Mouse (Mus musculus): Measurements from ENCODE around the gene Gabbr1. TPM values are rescaled to one million over a fixed set of nuclear protein-coding genes. Genes with fewer than 3 reads are reported as not detected.
"Not testable (repeated sequence)": the region's sequence is repeated elsewhere in the genome, so short reads cannot be mapped to it uniquely, and the experiment has no call there.

Gene Gabbr1
- polyA plus RNA-seq (2017; shearing (Covaris generic)): 1 to 10 TPM; 5.0 to 6.2 TPM

GRCm38 (mm10) chr17:37045611-37046311 is at the start of gene Gabbr1:
TSS of gene Gabbr1 (plus strand) at chr17:37045966.
- peak; percentile 68 for ATAC-seq

- no peak for ATAC-seq
Observed at GRCm38 (mm10) chr17:36997033-36997735, 48.6 kb upstream of the Gabbr1 start.

DNA sequence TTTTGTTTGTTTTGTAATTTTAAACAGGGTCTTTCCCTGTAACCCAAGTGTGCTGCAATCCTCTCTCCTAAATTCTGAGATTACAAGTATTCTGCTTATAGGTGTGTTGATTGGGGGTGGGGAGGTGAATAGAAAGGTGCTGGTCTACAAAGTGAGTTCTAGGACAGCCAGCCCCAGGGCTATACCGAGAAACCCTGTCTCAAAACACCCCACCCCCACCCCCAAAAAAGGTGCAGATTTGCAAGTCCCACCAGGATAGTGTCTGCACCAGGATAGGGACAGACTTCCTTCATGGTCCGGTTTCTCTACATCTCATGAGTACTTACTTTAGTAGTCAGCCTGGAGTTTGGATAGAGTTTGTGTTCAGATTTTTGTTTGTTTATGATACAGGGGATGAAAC is 47.3 kb upstream of the Gabbr1 start:
- no peak for ATAC-seq

GRCm38 (mm10) chr17:37000863-37001262 is 44.9 kb upstream of the Gabbr1 start, which contains the start of gene Zfp57:
TSS of gene Zfp57 (plus strand) at chr17:37001163.
- ATAC-seq: no peak

GRCm38 (mm10) chr17:37002364-37003330 is 43.1 kb upstream of the Gabbr1 start:
- no peak for ATAC-seq

GRCm38 (mm10) chr17:37003366-37003765 is 42.4 kb upstream of the Gabbr1 start:
- no peak for ATAC-seq

DNA sequence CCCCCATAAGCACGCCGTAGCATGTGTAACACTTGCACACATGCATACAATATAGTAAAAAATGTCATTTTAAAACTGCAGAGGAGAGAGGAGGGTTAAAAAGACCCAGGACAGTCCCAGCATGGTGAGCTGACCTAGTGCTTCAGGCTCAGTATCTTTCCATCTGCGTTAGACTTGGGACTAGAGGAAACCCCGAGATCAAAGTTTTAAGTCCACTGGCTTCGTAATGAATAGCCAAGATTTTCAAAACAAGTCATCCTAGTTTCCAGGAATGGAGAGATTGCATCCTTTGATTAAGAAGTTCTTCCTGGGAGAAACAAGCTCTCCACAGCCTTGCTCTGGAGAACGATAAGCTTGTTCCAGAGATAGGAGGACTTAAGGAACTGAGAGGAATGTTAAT is 37.6 kb upstream of the Gabbr1 start:
- no peak for ATAC-seq

DNA sequence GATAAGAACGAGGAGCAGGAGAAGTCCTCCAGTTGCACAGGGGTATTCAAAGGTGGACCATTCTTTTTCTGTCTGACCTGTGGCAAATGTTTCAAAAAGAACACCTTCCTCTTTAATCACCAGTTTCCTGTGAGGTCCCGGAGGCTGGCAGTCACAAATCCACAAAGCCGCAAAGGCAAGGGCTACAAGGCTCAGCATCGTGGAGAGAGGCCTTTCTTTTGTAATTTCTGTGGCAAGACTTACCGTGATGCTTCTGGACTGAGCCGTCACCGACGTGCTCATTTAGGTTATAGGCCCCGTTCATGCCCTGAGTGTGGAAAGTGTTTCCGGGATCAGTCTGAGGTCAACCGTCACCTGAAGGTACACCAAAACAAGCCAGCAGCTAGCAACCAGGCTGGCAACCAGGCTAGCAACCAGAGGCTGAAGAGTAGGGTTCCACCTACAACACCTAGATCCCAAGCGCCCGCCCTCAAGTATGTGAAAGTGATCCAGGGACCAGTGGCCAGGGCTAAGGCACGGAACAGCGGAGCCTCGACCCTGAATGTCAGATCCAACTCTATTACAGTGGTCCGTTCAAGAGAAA is 36.2 kb upstream of the Gabbr1 start:
- ATAC-seq: peak; percentile 36

- ATAC-seq: no peak
Observed at GRCm38 (mm10) chr17:37011719-37012118, 34.0 kb upstream of the Gabbr1 start.

- no peak for ATAC-seq
Observed at GRCm38 (mm10) chr17:37012141-37012540, 33.6 kb upstream of the Gabbr1 start.

GRCm38 (mm10) chr17:37016333-37016732 is 29.4 kb upstream of the Gabbr1 start:
- no peak for ATAC-seq

DNA sequence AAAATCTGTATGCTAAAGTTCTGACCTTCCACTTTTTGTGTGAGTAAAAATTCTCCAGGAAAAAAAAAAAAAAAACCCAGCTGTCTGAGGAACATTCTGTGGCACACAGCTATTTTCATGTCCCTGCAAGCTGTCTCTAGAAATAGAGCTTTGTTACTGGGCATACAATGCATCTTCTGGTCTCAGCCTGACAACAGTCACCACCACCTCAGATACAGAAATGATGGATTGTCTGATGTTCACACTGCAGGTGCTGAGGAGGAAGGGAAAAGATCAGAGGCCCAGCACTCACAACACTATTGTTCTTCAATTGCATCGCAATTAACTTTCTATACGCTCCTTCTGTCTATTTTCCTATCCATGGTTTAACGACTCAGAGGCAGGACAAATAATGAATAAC is 27.4 kb upstream of the Gabbr1 start:
- ATAC-seq: no peak

- not testable (repeated sequence) for ATAC-seq
Observed at GRCm38 (mm10) chr17:37019242-37019641, 26.5 kb upstream of the Gabbr1 start.

DNA sequence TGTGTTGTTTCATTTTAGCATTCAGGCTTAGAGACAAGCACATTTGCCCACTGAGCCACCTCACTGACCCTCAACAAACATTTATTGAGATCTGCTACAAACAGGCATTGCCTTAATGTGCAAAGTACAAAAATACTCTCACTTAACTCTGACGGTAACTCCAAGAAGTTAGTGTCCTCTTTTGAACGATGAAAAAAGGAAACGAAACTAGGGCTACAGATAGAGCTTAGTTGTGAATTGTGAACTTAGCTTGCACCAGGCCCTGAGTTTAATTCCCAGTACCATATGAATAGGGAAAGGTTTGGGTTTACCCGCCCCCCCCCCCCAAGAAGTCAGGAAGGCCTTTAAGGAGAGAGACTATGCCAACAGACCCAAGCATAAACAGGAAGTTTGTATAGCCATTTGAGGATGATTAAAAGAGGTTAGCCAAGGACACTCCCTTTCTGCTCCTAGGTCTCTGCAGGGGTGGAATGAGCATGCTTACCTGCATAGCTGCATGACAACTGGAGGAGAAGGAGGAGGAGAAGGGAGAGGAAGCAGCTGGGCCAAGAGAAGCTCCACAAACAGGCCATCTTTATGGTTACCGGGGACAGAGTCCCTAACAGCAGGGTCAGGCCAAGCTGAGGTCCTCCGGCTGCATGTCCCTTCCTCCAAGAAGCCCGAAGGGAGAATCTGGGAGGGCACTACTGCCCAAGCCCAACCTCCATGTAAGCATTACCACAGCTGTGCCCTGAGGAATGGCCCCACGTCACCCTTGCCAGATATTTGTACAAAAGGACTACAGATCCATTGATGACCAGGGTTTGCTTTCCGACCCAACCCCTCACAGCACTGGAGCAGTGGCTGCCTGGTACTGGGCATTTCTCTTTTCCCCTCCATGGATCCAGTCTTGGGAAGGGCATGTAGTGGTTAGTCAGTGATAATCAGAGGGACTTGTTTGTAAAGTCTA is 22.9 kb upstream of the Gabbr1 start, which contains the start of gene Mog:
Gene Mog, minus strand, starts transcription at position 771 of the 949 bp plus-strand sequence.
- no peak for ATAC-seq

DNA sequence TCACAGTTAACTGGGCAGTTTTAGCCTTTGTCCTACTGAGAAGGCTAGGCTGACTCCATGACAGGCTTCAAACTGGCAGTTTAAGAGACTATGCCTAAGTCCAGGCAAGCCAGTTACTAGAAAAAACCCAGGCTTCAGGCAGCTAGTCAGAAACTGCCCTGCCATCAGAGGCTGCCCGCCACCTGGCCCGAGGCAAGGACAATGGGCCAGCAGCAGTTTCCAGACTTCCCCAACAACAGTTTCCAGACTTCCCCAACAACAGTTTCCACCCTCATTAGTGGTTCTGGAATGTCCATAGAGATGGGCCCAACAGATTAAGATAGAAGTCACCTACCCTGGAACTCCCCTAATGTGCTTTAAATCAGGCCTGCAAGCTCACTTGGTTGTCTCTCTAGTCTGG is 19.3 kb upstream of the Gabbr1 start:
- no peak for ATAC-seq

DNA sequence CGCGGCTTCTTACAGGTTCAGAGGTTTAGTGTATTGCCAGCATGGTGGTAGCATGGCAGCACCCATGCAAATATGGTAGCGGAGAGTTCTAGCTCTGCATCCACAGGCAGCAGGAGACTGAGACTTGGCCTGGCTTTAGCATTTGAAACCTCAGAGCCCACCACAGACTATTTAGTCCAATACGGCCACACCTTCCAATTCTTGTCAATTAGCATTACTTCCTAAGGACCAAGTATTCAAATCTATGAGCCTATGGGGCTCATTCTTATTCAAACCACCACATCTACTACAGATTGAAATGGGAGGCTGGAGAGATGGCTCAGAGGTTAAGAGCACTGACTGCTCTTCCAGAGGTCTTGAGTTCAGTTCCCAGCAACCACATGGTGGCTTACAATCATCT is 18.3 kb upstream of the Gabbr1 start:
- no peak for ATAC-seq

DNA sequence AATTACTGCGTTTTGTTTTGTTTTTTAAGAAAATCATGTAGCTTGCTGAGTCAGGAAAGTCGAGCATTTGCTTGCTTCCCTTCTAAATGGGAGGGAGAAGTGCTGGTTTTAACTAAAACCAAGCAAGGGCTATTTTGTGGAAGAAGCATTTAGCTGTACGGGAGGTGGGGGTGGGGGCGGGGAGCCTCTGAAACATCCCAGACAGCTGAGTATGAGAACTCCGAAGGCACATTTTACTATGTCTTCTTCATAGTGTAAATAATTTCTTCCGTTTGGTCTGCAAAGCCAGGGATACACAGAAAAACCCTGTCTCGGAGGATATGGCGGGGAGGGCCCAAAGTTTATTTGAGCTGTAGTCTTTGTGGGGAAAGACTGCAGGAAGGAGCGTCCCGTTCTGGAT is 17.6 kb upstream of the Gabbr1 start:
- no peak for ATAC-seq

DNA sequence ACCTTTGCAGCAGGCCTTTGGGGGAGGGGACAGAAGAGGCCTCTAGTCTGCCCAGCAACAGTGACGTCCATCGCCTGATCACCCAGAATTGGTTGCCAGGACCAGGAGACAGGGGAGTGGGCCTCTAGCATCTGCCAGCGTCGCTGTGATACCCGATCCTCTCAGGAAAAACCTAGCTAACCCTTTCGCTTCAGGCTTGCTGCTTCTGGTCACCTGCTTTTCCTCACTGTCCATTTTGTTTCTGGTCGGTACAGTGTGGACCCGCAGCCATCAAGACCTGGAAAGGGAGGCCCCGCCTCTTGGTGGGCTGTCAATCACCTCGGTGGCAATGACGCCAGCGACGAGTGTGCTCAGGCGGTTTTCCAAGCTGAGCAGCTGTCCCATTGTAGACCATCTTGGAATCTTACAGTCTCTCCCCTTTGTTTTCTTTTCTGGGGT is 17.1 kb upstream of the Gabbr1 start:
- ATAC-seq: peak; percentile 96

DNA sequence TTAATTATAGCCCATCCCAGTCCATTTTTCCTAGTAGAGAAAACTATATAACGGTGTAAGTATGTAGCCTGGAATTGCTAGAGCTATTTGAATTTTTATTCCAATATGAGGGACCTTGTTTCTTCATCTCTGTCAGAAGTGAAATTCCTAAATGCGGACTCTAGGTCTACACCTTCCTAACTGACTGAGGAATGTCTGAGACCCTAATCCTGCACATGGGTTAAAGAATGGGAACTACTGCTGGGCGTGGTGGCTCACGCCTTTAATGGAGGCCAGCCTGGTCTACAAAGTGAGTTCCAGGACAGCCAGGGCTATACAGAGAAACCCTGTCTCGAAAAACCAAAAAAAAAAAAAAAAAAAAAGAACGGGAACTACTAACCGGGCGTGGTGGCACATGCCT is 16.6 kb upstream of the Gabbr1 start:
- ATAC-seq: no peak

DNA sequence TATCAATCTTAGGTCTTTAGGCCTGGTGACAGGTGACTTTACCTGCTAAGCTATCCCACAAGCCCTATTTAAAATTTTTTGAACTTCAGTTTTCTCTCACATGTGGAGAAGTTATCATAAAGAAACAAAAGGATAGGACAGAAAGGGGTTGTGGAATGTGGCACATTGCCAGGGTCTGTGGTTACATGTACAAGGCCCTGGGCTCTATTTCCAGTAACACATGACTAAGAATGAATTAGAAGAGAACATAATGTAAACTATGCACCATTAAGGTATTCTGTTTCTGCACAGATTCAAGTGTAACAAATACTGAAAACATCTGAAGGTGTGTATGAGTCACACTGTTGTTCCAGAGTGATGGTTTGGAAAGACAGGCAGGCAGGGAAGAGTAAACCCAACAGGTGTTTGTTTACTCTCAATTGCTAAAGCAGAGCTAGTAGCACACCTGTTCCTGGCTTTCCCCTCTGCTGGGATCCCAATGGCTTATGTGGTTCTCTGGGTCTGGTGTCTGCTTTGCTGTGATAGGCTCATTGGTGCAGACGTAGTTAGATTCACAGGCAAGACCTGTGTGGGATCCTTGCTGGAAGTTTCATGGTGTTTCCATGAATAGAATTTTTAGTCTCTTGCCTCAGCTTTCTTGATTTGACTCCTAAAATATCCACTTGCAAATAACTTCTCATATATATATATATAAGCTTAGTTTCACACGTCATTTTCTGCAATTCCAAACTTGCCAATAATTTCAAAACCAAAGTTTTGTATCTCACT is 6.5 kb upstream of the Gabbr1 start:
- ATAC-seq: no peak
